Mouse (Mus musculus) olfactory bulb, adult 2 months (tissue): Measurements from ENCODE around the gene Carmil3. TPM values are rescaled to one million over a fixed set of nuclear protein-coding genes. Genes with fewer than 3 reads are reported as not detected.

Source experiments
- H3K27ac ChIP-seq: fragments of 200-500 bp; 2 replicates; pipeline ENCODE4 v1.5.1; 2012; ENCODE audit warnings: low read depth, low read length; ENCODE audit not compliant: insufficient read depth
- H3K4me1 ChIP-seq: fragments of 200-500 bp; 2 replicates; pipeline ENCODE4 v1.6.1; 2012; ENCODE audit warnings: low read length; ENCODE audit not compliant: control insufficient read depth, insufficient read depth
- H3K4me3 ChIP-seq: fragments of 200-500 bp; 2 replicates; pipeline ENCODE4 v1.5.1; 2012; ENCODE audit warnings: mild to moderate bottlenecking, low read depth, low read length, moderate library complexity; ENCODE audit not compliant: insufficient read depth
- CTCF ChIP-seq: fragments of 200-500 bp; IDR thresholded peaks from 2 replicates; pipeline ENCODE4 v1.5.1; 2012; ENCODE audit warnings: low read depth, mild to moderate bottlenecking, low read length, moderate library complexity; ENCODE audit not compliant: insufficient read depth
- POLR2A ChIP-seq: fragments of 200-500 bp; IDR thresholded peaks from 2 replicates; pipeline ENCODE4 v1.6.1; 2012; ENCODE audit warnings: mild to moderate bottlenecking, low read depth, low read length, moderate library complexity; ENCODE audit not compliant: insufficient read depth
- WGBS: fragments of 180-500 bp; shearing (Covaris S2); methylation state at CpG from one replicate; pipeline ENCODE4 v1.1.7; 2018; 5-methylcytosine and 5-hydroxymethylcytosine counted together
- polyA plus RNA-seq: library from polyadenylated mRNA; stranded (reverse); fragments of >200 nt; gene quantifications from 2 replicates; pipeline ENCODE4 v1.2.4, GENCODE M21; 2012; ENCODE audit warnings: low replicate concordance; ENCODE audit not compliant: missing spikeins, insufficient read depth, insufficient read length

Gene Carmil3
- polyA plus RNA-seq, 1 experiment: not detected

- TF ChIP-seq CTCF (no peak), POLR2A (no peak)
- WGBS: 84% methylated on average over 2 of the region's 2 CpGs
- Histone ChIP-seq H3K4me3 (no peak overlapping the region), H3K4me1 (no peaks in the 10 kb centered on the region), H3K27ac (no peak overlapping the region)
Observed at GRCm38 (mm10) chr14:55469041-55469440, 21.4 kb upstream of the Carmil3 start.

GRCm38 (mm10) chr14:55469821-55470220 is 20.6 kb upstream of the Carmil3 start:
- no peak for TF ChIP-seq POLR2A
- TF ChIP-seq CTCF: no peak
- Histone ChIP-seq H3K4me1 (no peaks in the 10 kb centered on the region), H3K27ac (no peak overlapping the region), H3K4me3 (no peak overlapping the region)
- WGBS: 88% methylated on average over 6 of the region's 6 CpGs

GRCm38 (mm10) chr14:55470806-55471205 is 19.6 kb upstream of the Carmil3 start:
- Histone ChIP-seq H3K27ac (no peak overlapping the region), H3K4me3 (no peak overlapping the region), H3K4me1 (no peaks in the 10 kb centered on the region)
- TF ChIP-seq POLR2A: no peak
- TF ChIP-seq CTCF: no peak
- WGBS: 44% methylated on average over 10 of the region's 10 CpGs

- Histone ChIP-seq H3K4me1 (peaks cover 5% of the 10 kb centered on the region), H3K4me3 (no peak overlapping the region), H3K27ac (no peak overlapping the region)
- TF ChIP-seq CTCF: no peak
- TF ChIP-seq POLR2A: no peak
- WGBS: 47% methylated on average over 2 of the region's 2 CpGs
Observed at GRCm38 (mm10) chr14:55475654-55476053, 14.8 kb upstream of the Carmil3 start.

GRCm38 (mm10) chr14:55477421-55477820 is 13.0 kb upstream of the Carmil3 start:
- no peak for TF ChIP-seq POLR2A
- TF ChIP-seq CTCF: no peak
- no peak overlapping the region for H3K4me3 ChIP-seq
- WGBS: 100% methylated on average over 1 of the region's 1 CpGs
- peaks cover 5% of the 10 kb centered on the region for H3K4me1 ChIP-seq
- H3K27ac ChIP-seq: no peak overlapping the region

GRCm38 (mm10) chr14:55477829-55478228 is 12.6 kb upstream of the Carmil3 start:
- no peak for TF ChIP-seq CTCF
- no peak for TF ChIP-seq POLR2A
- Histone ChIP-seq H3K4me3 (no peak overlapping the region), H3K4me1 (peaks cover 5% of the 10 kb centered on the region), H3K27ac (no peak overlapping the region)
- WGBS: 93% methylated on average over 5 of the region's 5 CpGs

GRCm38 (mm10) chr14:55478651-55479599 is 11.5 kb upstream of the Carmil3 start, which contains the start of gene Dhrs4:
Dhrs4 (plus strand) TSS chr14:55478758.
- WGBS: 1% methylated on average over 38 of the region's 38 CpGs
- peak within 1 kb of the TSS; percentile 49 for H3K27ac ChIP-seq
- TF ChIP-seq POLR2A: 0 out of 2 replicates have a peak, but pooled peaks have one; percentile 22
- peak; percentile 57 for TF ChIP-seq CTCF
- H3K4me1 ChIP-seq: peaks cover 5% of the 10 kb centered on the region
- H3K4me3 ChIP-seq: peak within 1 kb of the TSS; percentile 84

GRCm38 (mm10) chr14:55479629-55480028 is 10.8 kb upstream of the Carmil3 start:
- TF ChIP-seq POLR2A: no peak
- TF ChIP-seq CTCF: no peak
- Histone ChIP-seq H3K27ac (no peak overlapping the region), H3K4me1 (peaks cover 5% of the 10 kb centered on the region), H3K4me3 (no peak overlapping the region)
- WGBS: 94% methylated on average over 10 of the region's 10 CpGs

GRCm38 (mm10) chr14:55484430-55485085 is 5.9 kb upstream of the Carmil3 start:
- TF ChIP-seq CTCF (no peak), POLR2A (no peak)
- 47% methylated on average over 5 of the region's 5 CpGs for WGBS

More at GRCm38 (mm10) chr14:55484430-55485085, 5.9 kb upstream of the Carmil3 start:
- Histone ChIP-seq H3K27ac (no peak overlapping the region), H3K4me3 (no peak overlapping the region), H3K4me1 (no peaks in the 10 kb centered on the region; the same call in 1 of the 2 replicates)
